Mouse (Mus musculus): Measurements from ENCODE around the gene Lyzl4. TPM values are rescaled to one million over a fixed set of nuclear protein-coding genes. Genes with fewer than 3 reads are reported as not detected.

The Lyzl4 gene
- total and polyA plus RNA-seq, 3 experiments = not detected

- no peaks in the 10 kb centered on the region for H3K9me3 ChIP-seq (replicated peaks; ENCODE audit: low read length)
- TF ChIP-seq RCOR1 (conservative IDR thresholded peaks at IDR 0.05; ENCODE audit: low read depth, low read length) = no peak
- TF ChIP-seq ELF1 (IDR thresholded peaks at IDR 0.05; ENCODE audit: low read depth, low read length) = no peak
- TF ChIP-seq ZC3H11A (IDR thresholded peaks at IDR 0.05; ENCODE audit: low read depth, low read length) = no peak
- TF ChIP-seq NRF1 (IDR thresholded peaks at IDR 0.05; ENCODE audit: low read depth, low read length) = no peak
- no peak for TF ChIP-seq IRF4 (IDR thresholded peaks at IDR 0.05; ENCODE audit: low read depth, low read length)
- no peak for TF ChIP-seq CHD2 (IDR thresholded peaks at IDR 0.05; ENCODE audit: low read length)
- TF ChIP-seq ZNF384 (IDR thresholded peaks at IDR 0.05; ENCODE audit: low read depth, low read length) = no peak
- TF ChIP-seq TCF12 (IDR thresholded peaks at IDR 0.05; ENCODE audit: low read depth, low read length) = no peak
- TF ChIP-seq USF1 (IDR thresholded peaks at IDR 0.05; ENCODE audit: low read depth, low read length) = no peak
- TF ChIP-seq BHLHE40 (IDR thresholded peaks at IDR 0.05; ENCODE audit: low read depth, low read length) = no peak
- TF ChIP-seq MAX (IDR thresholded peaks at IDR 0.05; ENCODE audit: low read length) = no peak
- no peak for TF ChIP-seq PAX5 (IDR thresholded peaks at IDR 0.05; ENCODE audit: low read length)
- no peak for TF ChIP-seq HCFC1 (IDR thresholded peaks at IDR 0.05; ENCODE audit: low read depth, low read length)
- no peak for TF ChIP-seq MAFK (IDR thresholded peaks at IDR 0.05; ENCODE audit: insufficient replicate concordance, low read length)
- no peak for TF ChIP-seq EP300 (IDR thresholded peaks at IDR 0.05; ENCODE audit: low read length)
- no peak for TF ChIP-seq MEF2A (IDR thresholded peaks at IDR 0.05; ENCODE audit: borderline replicate concordance, low read depth, low read length)
- no peak for TF ChIP-seq MAZ (IDR thresholded peaks at IDR 0.05; ENCODE audit: low read depth, low read length)
- TF ChIP-seq POLR2AphosphoS2 (IDR thresholded peaks at IDR 0.05; ENCODE audit: low read depth, low read length) = no peak
- no peak for TF ChIP-seq UBTF (IDR thresholded peaks at IDR 0.05; ENCODE audit: low read depth, low read length)
- H3K27ac ChIP-seq (ENCODE audit: insufficient read depth, low read depth) = no peak overlapping the region
- no peak overlapping the region for H3K4me3 ChIP-seq (replicated peaks in 1 of 3; ENCODE audit: low read depth in 2 of 3, low read length in 2 of 3, poor library complexity in 1 of 3)
- peaks cover 29 to 81% of the 10 kb centered on the region in 2 experiments for H3K4me1 ChIP-seq (ENCODE audit: control insufficient read depth in 1 of 2, insufficient read depth in 2 of 2)
- dilution Hi-C loops (cut with MboI; ENCODE audit: extremely low pct_ligation_motif_present, extremely low pct_unique_long_range_greater_than_20kb, low sequenced_read_pairs) (no loop called here), in situ Hi-C loops (cut with MboI; ENCODE audit: low pct_ligation_motif_present, low pct_unique_long_range_greater_than_20kb, low sequenced_read_pairs) (loop anchor here (5.0 kb wide), 1 partner anchor 195 kb away; no protein-coding TSS in a partner anchor)
- no peak for DNase-seq (ENCODE audit: extremely low read depth)
- no peak overlapping the region for H3K4me2 ChIP-seq (ENCODE audit: insufficient read depth, low read depth, poor library complexity, severe bottlenecking)
- H3K27me3 ChIP-seq (replicated peaks) = peaks cover 31% of the 10 kb centered on the region
- H3K9ac ChIP-seq (ENCODE audit: insufficient read depth, low read depth) = no peak overlapping the region
- H3K36me3 ChIP-seq (replicated peaks in 1 of 2; ENCODE audit: control insufficient read depth in 1 of 2, insufficient read depth in 1 of 2, low read length in 1 of 2) = peaks cover 0 to 5% of the 10 kb centered on the region in 2 experiments
- H3K79me2 ChIP-seq (replicated peaks; ENCODE audit: control insufficient read depth, extremely low read depth, insufficient read depth, poor library complexity, severe bottlenecking) = no peaks in the 10 kb centered on the region
Measured at GRCm38 (mm10) chr9:121672311-121672710, 30.4 kb upstream of the Lyzl4 start.

- Histone ChIP-seq H3K4me3 (replicated peaks in 1 of 3; ENCODE audit: low read depth in 2 of 3, low read length in 2 of 3, poor library complexity in 1 of 3) (no peak overlapping the region), H3K4me1 (ENCODE audit: control insufficient read depth in 1 of 2, insufficient read depth in 2 of 2) (peaks cover 22 to 70% of the 10 kb centered on the region in 2 experiments), H3K4me2 (ENCODE audit: insufficient read depth, low read depth, poor library complexity, severe bottlenecking) (no peak overlapping the region), H3K27me3 (replicated peaks) (peaks cover 42% of the 10 kb centered on the region), H3K9ac (ENCODE audit: insufficient read depth, low read depth) (no peak overlapping the region), H3K79me2 (replicated peaks; ENCODE audit: control insufficient read depth, extremely low read depth, insufficient read depth, poor library complexity, severe bottlenecking) (no peaks in the 10 kb centered on the region), H3K27ac (ENCODE audit: insufficient read depth, low read depth) (no peak overlapping the region), H3K36me3 (replicated peaks in 1 of 2; ENCODE audit: control insufficient read depth in 1 of 2, insufficient read depth in 1 of 2, low read length in 1 of 2) (no peaks in the 10 kb centered on the region), H3K9me3 (replicated peaks; ENCODE audit: low read length) (no peaks in the 10 kb centered on the region)
- DNase-seq (ENCODE audit: extremely low read depth) = peak; percentile 59
- dilution Hi-C loops (cut with MboI; ENCODE audit: extremely low pct_ligation_motif_present, extremely low pct_unique_long_range_greater_than_20kb, low sequenced_read_pairs) = no loop called here
- in situ Hi-C loops (cut with MboI; ENCODE audit: low pct_ligation_motif_present, low pct_unique_long_range_greater_than_20kb, low sequenced_read_pairs) = loop anchor here (5.0 kb wide), 1 partner anchor 194 kb away; no protein-coding TSS in a partner anchor
- no peak for TF ChIP-seq CHD1 (IDR thresholded peaks at IDR 0.05; ENCODE audit: low read depth, low read length)
- TF ChIP-seq HCFC1 (IDR thresholded peaks at IDR 0.05; ENCODE audit: low read depth, low read length) = no peak
- TF ChIP-seq TBP (conservative IDR thresholded peaks at IDR 0.05; ENCODE audit: low read depth, low read length) = no peak
- TF ChIP-seq UBTF (IDR thresholded peaks at IDR 0.05; ENCODE audit: low read depth, low read length) = no peak
- TF ChIP-seq RAD21 (IDR thresholded peaks at IDR 0.05; ENCODE audit: low read depth, low read length) = peak; percentile 41
- TF ChIP-seq PAX5 (IDR thresholded peaks at IDR 0.05; ENCODE audit: low read length) = no peak
- no peak for TF ChIP-seq MXI1 (IDR thresholded peaks at IDR 0.05; ENCODE audit: low read depth, low read length)
- TF ChIP-seq USF2 (conservative IDR thresholded peaks at IDR 0.05; ENCODE audit: low read depth, low read length) = no peak
- no peak for TF ChIP-seq ZKSCAN1 (IDR thresholded peaks at IDR 0.05; ENCODE audit: borderline replicate concordance, low read depth, low read length)
- no peak for TF ChIP-seq EP300 (IDR thresholded peaks at IDR 0.05; ENCODE audit: low read length)
- TF ChIP-seq TCF12 (IDR thresholded peaks at IDR 0.05; ENCODE audit: low read depth, low read length) = no peak
- TF ChIP-seq CTCF (conservative IDR thresholded peaks at IDR 0.05 in 1 of 2, IDR thresholded peaks at IDR 0.05 in 1 of 2; ENCODE audit: low read depth in 2 of 2, low read length in 2 of 2) = peak; percentile 70 to 74
- no peak for TF ChIP-seq NELFE (IDR thresholded peaks at IDR 0.05; ENCODE audit: low read depth, low read length)
- peak; percentile 42 for TF ChIP-seq SMC3 (IDR thresholded peaks at IDR 0.05; ENCODE audit: low read depth, low read length)
- TF ChIP-seq POLR2AphosphoS2 (IDR thresholded peaks at IDR 0.05; ENCODE audit: low read depth, low read length) = no peak
- TF ChIP-seq E2F4 (IDR thresholded peaks at IDR 0.05; ENCODE audit: insufficient replicate concordance, low read depth, low read length) = no peak
- no peak for TF ChIP-seq KAT2A (IDR thresholded peaks at IDR 0.05; ENCODE audit: insufficient replicate concordance, low read length)
Measured at GRCm38 (mm10) chr9:121671300-121671699, 29.4 kb upstream of the Lyzl4 start.
